ENCODE assay signal across 9 mouse cellular contexts in genomic region chr7:124131312-124131711, GRCm38 (mm10).
DNase-seq lines count a peak whose midpoint lies in the region; ATAC-seq and TF ChIP-seq lines count a peak whose summit lies in the region.
"Had no signal": no experiment of that assay in that cellular context is flagged by ENCODE, and none has a peak within 500 bp of the region (broad histone marks: within the 10 kb centered on the region; RNA-seq: fewer than 3 reads in every experiment).

No protein-coding gene starts in this region.

- WGBS in heart, adult 2 months: 49% methylated on average over 7 of the region's 7 CpGs
- 75% methylated on average over 7 of the region's 7 CpGs for WGBS in heart, embryonic 11.5 days (ENCODE audit: insufficient replicate concordance)
- 80% methylated on average over 7 of the region's 7 CpGs for WGBS in limb, embryonic 10.5 days

- H3K4me1 ChIP-seq in heart, adult 2 months (ENCODE audit: control insufficient read depth, insufficient read depth, low read length): no peaks in the 10 kb centered on the region
- no peaks in the 10 kb centered on the region for H3K4me1 ChIP-seq in heart, embryonic 11.5 days (ENCODE audit: control insufficient read depth, insufficient read depth, low read length)
- H3K4me1 ChIP-seq in limb, embryonic 10.5 days: no peaks in the 10 kb centered on the region

- peak; percentile 29 to 30 for DNase-seq in heart, adult 2 months
- DNase-seq in cerebellum, adult 8-10 months: peak; percentile 92
- DNase-seq in heart, postnatal 10 days: peak; percentile 27 to 35
- DNase-seq in left cerebral cortex, postnatal 25 days (ENCODE audit: low spot score in 2 of 2): peak; percentile 74 to 79
- peak; percentile 34 for DNase-seq in skeletal muscle tissue, adult 2 months (ENCODE audit: low read depth, low spot score)
- no peak for DNase-seq in adrenal gland, postnatal 4 days (ENCODE audit: low spot score in 2 of 2)
- DNase-seq in limb, embryonic 10.5 days (ENCODE audit: low spot score): no peak

- H3K4me3 ChIP-seq in heart, adult 2 months: no peak overlapping the region
- H3K4me3 ChIP-seq in heart, embryonic 11.5 days (ENCODE audit: low read depth, low read length): no peak overlapping the region
- H3K4me3 ChIP-seq in limb, embryonic 10.5 days: no peak overlapping the region
- H3K4me3 ChIP-seq: limb, embryonic 12.5 days had no signal

- no peak for ATAC-seq in heart, embryonic 11.5 days (replicated peaks; ENCODE audit: insufficient number of reproducible peaks, low FRiP score, low TSS enrichment)

- no peaks in the 10 kb centered on the region for H3K27me3 ChIP-seq in heart, adult 2 months (ENCODE audit: control insufficient read depth, insufficient read depth, low read length)
- H3K27me3 ChIP-seq in heart, embryonic 11.5 days (ENCODE audit: control insufficient read depth, insufficient read depth, low read length): no peaks in the 10 kb centered on the region
- no peaks in the 10 kb centered on the region for H3K27me3 ChIP-seq in limb, embryonic 10.5 days (ENCODE audit: low read depth, poor library complexity, severe bottlenecking)
- H3K27me3 ChIP-seq: limb, embryonic 12.5 days had no signal

- intact Hi-C loops in heart, adult 2 months (cut with DNase I): no loop called here
- intact Hi-C loops in heart, postnatal 10 days (cut with DNase I): no loop called here
- intact Hi-C loops in left cerebral cortex, postnatal 25 days (cut with DNase I): loop anchor here (2.0 to 5.0 kb wide), 2 partner anchors 653 to 1051 kb away; no protein-coding TSS in a partner anchor

- TF ChIP-seq CTCF in heart, adult 2 months (IDR thresholded peaks at IDR 0.05): no peak

- no peak overlapping the region for H3K27ac ChIP-seq in heart, adult 2 months
- no peak overlapping the region for H3K27ac ChIP-seq in heart, embryonic 11.5 days (ENCODE audit: low read depth, low read length)
- no peak overlapping the region for H3K27ac ChIP-seq in limb, embryonic 10.5 days
- H3K27ac ChIP-seq: limb, embryonic 12.5 days had no signal

- H3K79me2 ChIP-seq in heart, adult 2 months (replicated peaks; ENCODE audit: control insufficient read depth, insufficient read depth, low read length): no peaks in the 10 kb centered on the region

- no peak for TF ChIP-seq POLR2A in heart, adult 2 months (IDR thresholded peaks at IDR 0.05; ENCODE audit: insufficient read depth, low read depth, low read length)

- H3K9ac ChIP-seq in heart, adult 2 months (ENCODE audit: low read depth, low read length): no peak overlapping the region
- H3K9ac ChIP-seq in heart, embryonic 11.5 days (ENCODE audit: low read depth, low read length): no peak overlapping the region
- H3K9ac ChIP-seq: limb, embryonic 12.5 days had no signal

- H3K36me3 ChIP-seq in heart, adult 2 months (ENCODE audit: control insufficient read depth, insufficient read depth, low read length): no peaks in the 10 kb centered on the region
- no peaks in the 10 kb centered on the region for H3K36me3 ChIP-seq in heart, embryonic 11.5 days (ENCODE audit: control insufficient read depth, insufficient read depth, low read length)
- H3K36me3 ChIP-seq in limb, embryonic 10.5 days: no peaks in the 10 kb centered on the region
- H3K36me3 ChIP-seq: limb, embryonic 12.5 days had no signal

- no peak overlapping the region for H3K4me2 ChIP-seq in heart, embryonic 11.5 days
- H3K4me2 ChIP-seq: limb, embryonic 12.5 days had no signal

- H3K9me3 ChIP-seq in heart, embryonic 11.5 days (replicated peaks; ENCODE audit: control insufficient read depth, low read length): no peaks in the 10 kb centered on the region
- no peaks in the 10 kb centered on the region for H3K9me3 ChIP-seq in limb, embryonic 10.5 days (replicated peaks)
- H3K9me3 ChIP-seq: limb, embryonic 12.5 days had no signal

- no peak for TF ChIP-seq EP300 in heart, adult 2 months (IDR thresholded peaks at IDR 0.05; ENCODE audit: insufficient read depth, low read depth, low read length)

Comparison
In these comparisons a context has a peak if more than half of its experiments do, and no peak if none do; other contexts are left out.
1. DNase-seq: peak in heart, adult 2 months (2 of 2), cerebellum, adult 8-10 months (single experiment), heart, postnatal 10 days (2 of 2), left cerebral cortex, postnatal 25 days (2 of 2) and skeletal muscle tissue, adult 2 months (single experiment); none in adrenal gland, postnatal 4 days (0 of 2) and limb, embryonic 10.5 days (single experiment).